Mouse (Mus musculus): Measurements from ENCODE around the gene Faxc. TPM values are rescaled to one million over a fixed set of nuclear protein-coding genes. Genes with fewer than 3 reads are reported as not detected.

Faxc gene
- polyA plus RNA-seq (2017; shearing (Covaris generic)), result not detected

- ATAC-seq, result no peak
Measured at GRCm38 (mm10) chr4:21930971-21931771, at the start of gene Faxc. TSS of gene Faxc (plus strand) at chr4:21931329.

DNA sequence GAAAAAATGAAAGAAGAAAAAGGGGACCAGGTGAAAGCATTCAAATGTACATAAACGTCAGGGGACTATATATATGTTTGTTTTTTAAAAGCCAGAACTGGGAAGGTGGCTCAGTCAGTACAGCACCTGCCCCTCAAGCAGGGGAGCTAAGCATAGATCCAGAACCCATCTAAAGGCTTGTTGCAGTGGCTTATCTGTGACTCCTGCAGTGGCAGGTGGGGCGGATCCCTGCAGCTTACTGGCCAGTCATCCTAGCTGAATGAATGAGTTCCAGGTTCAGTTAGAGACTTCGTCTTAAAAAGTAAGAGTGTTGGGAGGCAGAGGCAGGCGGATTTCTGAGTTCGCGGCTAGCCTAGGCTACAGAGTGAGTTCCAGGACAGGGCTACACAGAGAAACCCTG lies 48.3 kb upstream of the Faxc start:
- ATAC-seq, result no peak

GRCm38 (mm10) chr4:21885831-21886230 lies 45.3 kb upstream of the Faxc start:
- ATAC-seq, result no peak

- no peak for ATAC-seq
Measured at GRCm38 (mm10) chr4:21931772-21932630, 872 bp downstream of the Faxc start.

GRCm38 (mm10) chr4:21935378-21935777 lies 4.2 kb downstream of the Faxc start:
- ATAC-seq, result no peak

DNA sequence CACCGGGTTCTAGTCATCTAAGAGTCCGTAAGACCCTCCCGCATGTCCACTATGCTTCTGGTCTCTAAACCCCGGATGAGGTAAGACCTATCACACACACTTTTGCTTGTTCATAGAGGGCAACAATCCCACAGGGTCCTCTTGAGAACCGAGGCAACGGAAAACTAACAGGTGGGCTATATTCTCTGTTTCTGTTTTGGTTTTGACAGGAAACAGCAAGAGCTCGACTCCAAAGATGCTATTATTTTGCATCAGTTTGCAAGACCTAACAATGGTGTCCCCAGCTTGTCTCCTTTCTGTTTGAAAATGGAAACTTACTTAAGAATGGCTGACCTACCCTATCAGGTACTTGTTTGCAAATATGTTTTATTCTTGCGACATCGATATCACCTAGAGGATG lies 5.3 kb downstream of the Faxc start:
- no peak for ATAC-seq

DNA sequence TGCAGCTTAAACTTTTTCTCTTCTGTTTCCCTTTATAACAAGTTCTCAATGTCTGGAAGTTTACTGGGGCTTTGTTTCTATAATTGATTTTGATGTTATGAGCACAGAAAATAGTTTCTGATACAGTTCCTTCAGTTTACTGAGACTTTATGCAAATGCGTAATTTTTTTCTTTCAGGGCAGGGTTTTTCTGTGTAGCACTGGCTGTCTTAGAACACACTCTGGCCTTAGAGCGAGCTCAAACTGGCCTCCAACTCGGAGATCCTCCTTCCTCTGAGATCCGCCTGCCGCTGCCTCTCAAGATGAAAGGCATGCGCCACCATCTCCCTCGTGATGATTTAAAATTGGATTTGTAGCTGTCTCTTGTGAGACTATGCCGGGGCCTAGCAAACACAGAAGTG lies 6.8 kb downstream of the Faxc start:
- no peak for ATAC-seq

GRCm38 (mm10) chr4:21944672-21945071 lies 13.5 kb downstream of the Faxc start:
- no peak for ATAC-seq

GRCm38 (mm10) chr4:21951444-21951843 lies 20.3 kb downstream of the Faxc start:
- no peak for ATAC-seq

DNA sequence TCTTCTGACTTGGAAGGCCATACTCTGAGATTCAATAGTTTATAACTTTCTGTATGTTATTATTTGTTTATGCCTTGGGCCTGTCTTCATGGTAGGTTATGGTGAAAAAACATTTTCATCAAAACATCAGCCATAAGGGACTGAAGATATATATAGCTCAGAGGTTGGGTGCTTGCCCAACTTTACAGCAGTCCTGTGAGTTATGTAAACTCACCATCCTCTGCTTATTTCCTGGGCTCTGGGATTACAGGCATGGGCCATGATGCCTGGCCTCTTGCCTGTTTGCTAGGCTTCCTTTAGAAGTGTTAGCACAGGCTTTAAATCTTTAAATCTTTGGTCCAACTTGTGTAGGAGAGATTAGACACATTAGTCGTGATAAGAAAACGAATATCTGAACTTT lies 21.1 kb downstream of the Faxc start:
- ATAC-seq, result no peak

- no peak for ATAC-seq
Measured at GRCm38 (mm10) chr4:21957570-21958321, 26.6 kb downstream of the Faxc start.

GRCm38 (mm10) chr4:21971949-21972348 lies 40.8 kb downstream of the Faxc start:
- no peak for ATAC-seq

- no peak for ATAC-seq
Measured at GRCm38 (mm10) chr4:21974126-21974525, 43.0 kb downstream of the Faxc start.

DNA sequence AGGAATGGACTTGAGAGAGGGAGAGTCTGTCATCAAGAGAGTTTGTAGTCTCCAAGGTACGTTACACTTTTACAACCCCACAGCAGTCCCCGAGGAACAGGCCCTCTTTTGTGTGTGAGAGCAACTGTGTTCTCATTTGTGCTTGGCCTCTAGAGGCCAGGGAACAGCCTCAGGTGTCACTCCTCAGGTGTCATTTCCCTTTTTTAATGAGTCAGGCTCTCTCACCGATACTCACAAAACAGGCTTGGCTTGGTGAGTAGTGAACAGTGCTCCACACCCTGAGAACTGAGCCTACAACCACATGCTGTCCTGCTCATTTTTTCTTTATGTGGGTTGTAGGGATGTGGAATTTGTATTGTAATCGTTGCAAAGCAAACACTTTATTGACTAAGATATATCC lies 49.3 kb downstream of the Faxc start:
- ATAC-seq, result no peak

DNA sequence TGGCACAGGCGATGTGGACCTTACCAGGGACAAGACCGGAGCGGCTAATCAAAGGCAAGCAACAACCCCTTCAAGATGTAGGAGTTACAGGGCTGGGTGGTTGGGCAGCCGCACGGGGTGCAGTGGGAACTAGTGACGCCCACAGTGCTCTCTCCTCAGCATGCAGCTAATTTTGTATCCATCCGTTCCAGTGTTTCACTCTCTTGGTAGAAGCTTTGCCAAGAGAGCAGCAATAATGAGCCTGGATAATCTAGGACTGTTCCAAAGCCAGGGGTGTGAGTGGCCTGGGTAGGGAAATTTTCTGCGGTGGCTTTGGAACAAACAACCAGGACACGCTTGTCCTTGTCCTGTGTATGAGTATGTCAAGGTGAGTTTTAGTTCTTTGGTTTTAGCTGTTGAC lies 51.3 kb downstream of the Faxc start:
- no peak for ATAC-seq

- no peak for ATAC-seq
Measured at GRCm38 (mm10) chr4:21986857-21987256, 55.7 kb downstream of the Faxc start.

- ATAC-seq, result no peak
Measured at GRCm38 (mm10) chr4:21987460-21987859, 56.3 kb downstream of the Faxc start.

GRCm38 (mm10) chr4:21989571-21990091 lies 58.5 kb downstream of the Faxc start:
- no peak for ATAC-seq

- peak; percentile 45 for ATAC-seq
Measured at GRCm38 (mm10) chr4:21990580-21991235, 59.6 kb downstream of the Faxc start.

GRCm38 (mm10) chr4:22017656-22018379 lies 86.7 kb downstream of the Faxc start:
- ATAC-seq, result no peak

DNA sequence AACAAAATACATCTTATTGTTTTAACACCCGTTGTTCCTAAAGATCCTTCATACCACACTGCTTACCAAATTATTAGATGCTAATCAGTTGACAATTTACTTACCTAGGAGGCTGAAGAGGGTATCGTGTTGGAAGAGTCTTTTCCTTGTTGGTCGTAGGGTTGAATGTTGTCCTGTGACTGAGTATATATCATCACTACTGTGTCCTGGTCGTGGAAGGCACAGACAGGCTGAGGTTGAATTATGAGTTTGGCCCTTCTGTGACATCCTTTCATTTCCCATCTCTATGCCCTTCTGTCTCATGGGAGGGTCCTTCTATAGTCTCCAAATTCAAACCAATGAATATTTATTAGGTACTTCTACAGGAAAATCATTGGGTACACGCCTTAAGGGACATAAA lies 87.3 kb downstream of the Faxc start:
- no peak for ATAC-seq

- ATAC-seq, result no peak
Measured at GRCm38 (mm10) chr4:22029951-22030350, 98.8 kb downstream of the Faxc start.
